Mouse (Mus musculus) heart, embryonic 14.5 days (tissue): ENCODE measurements around the gene Calhm6. TPM values are rescaled to one million over a fixed set of nuclear protein-coding genes. Genes with fewer than 3 reads are reported as not detected.

ENCODE experiments used
- ATAC-seq: fragments of 200-750 bp; cut with Nextera tagmentation; 2 replicates; pipeline ENCODE4 v1.8.0; 2017; ENCODE audit warnings: low read depth, moderate TSS enrichment; ENCODE audit not compliant: insufficient number of reproducible peaks, insufficient read depth, low FRiP score
- H3K27ac ChIP-seq, 2 experiments: fragments of 200-500 bp in 1 of 2; fragments of 300-500 bp in 1 of 2; sonication (generic) in 1 of 2; replicated peaks in 1 of 2; 2 replicates each; pipeline ENCODE4 v1.5.1; 2012 to 2014; ENCODE audit warnings: low read depth in 2 of 2, low read length in 2 of 2, control low read depth in 1 of 2, mild to moderate bottlenecking in 1 of 2, mixed read lengths in 1 of 2; ENCODE audit not compliant: control insufficient read depth in 1 of 2, insufficient read depth in 1 of 2
- H3K27me3 ChIP-seq: fragments of 300-500 bp; sonication (generic); 2 replicates; pipeline ENCODE4 v1.6.1; 2014; ENCODE audit warnings: mild to moderate bottlenecking, low read length, control low read depth; ENCODE audit not compliant: control insufficient read depth, insufficient read depth
- H3K36me3 ChIP-seq: fragments of 300-500 bp; sonication (generic); 2 replicates; pipeline ENCODE4 v1.6.1; 2014; ENCODE audit warnings: mild to moderate bottlenecking, control low read depth, low read length, mixed read lengths; ENCODE audit not compliant: control insufficient read depth, insufficient read depth
- H3K4me1 ChIP-seq, 2 experiments: fragments of 200-500 bp in 1 of 2; fragments of 300-500 bp in 1 of 2; sonication (generic) in 1 of 2; 2 replicates each; pipeline ENCODE4 v1.6.1; 2012 to 2014; ENCODE audit warnings: low read length in 2 of 2, control low read depth in 1 of 2, mixed read lengths in 1 of 2; ENCODE audit not compliant: control insufficient read depth in 2 of 2, insufficient read depth in 2 of 2
- H3K4me2 ChIP-seq: fragments of 300-500 bp; sonication (generic); 2 replicates; pipeline ENCODE4 v1.6.1; 2014; ENCODE audit warnings: mild to moderate bottlenecking, low read length
- H3K4me3 ChIP-seq, 2 experiments: fragments of 200-500 bp in 1 of 2; fragments of 300-500 bp in 1 of 2; sonication (generic) in 1 of 2; 2 replicates each; pipeline ENCODE4 v1.5.1; 2012 to 2014; ENCODE audit warnings: low read length in 2 of 2, mild to moderate bottlenecking in 2 of 2, control low read depth in 1 of 2, low read depth in 1 of 2, moderate library complexity in 1 of 2; ENCODE audit not compliant: control insufficient read depth in 1 of 2, insufficient read depth in 1 of 2
- H3K9ac ChIP-seq: fragments of 300-500 bp; sonication (generic); 2 replicates; pipeline ENCODE4 v1.6.1; 2014; ENCODE audit warnings: mild to moderate bottlenecking, low read length
- H3K9me3 ChIP-seq: fragments of 300-500 bp; sonication (generic); 2 replicates; pipeline ENCODE4 v1.6.1; 2016; ENCODE audit warnings: low read length, control low read depth; ENCODE audit not compliant: control insufficient read depth
- WGBS: fragments of 180-500 bp; shearing (Covaris S2); extraction: QIAGEN DNeasy Blood & Tissue Kit; methylation state at CpG from one replicate; pipeline ENCODE4 v1.1.7; 2014; 5-methylcytosine and 5-hydroxymethylcytosine counted together
- polyA plus RNA-seq: library from polyadenylated mRNA; unstranded; fragments of >200 nt; fragmentation: Nextera tagmentation; extraction: Ambion mirVana; gene quantifications from 2 replicates; pipeline ENCODE4 v1.2.1, GENCODE M21; 2014

The Calhm6 gene
- polyA plus RNA-seq, 1 experiment from 2014 or later = 0.74 TPM

- 87% methylated on average over 2 of the region's 2 CpGs for WGBS
- ATAC-seq = no peak
- H3K27me3 ChIP-seq = no peaks in the 10 kb centered on the region
Measured at GRCm38 (mm10) chr10:34088515-34088914, 39.3 kb downstream of the Calhm6 start.

DNA sequence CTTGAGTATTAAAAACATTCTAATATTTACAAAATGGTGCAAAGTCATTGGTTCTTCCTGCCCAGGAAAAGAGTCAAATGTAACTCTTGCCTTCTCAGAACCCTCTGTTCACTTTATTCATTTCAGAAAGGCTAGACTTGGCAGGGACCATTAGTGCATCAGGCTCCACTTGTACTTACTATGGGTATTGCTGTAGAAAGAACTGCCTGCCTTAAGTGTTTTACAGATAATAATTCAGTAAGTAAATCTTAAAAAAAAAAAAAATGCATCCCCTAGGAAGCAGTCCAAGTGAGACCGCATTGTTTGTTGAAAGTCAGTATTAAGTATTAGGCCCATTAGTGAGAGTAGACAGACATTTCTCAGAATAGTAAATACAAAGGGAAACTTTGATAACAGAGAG is 41.3 kb downstream of the Calhm6 start:
- ATAC-seq = no peak
- H3K9ac ChIP-seq = no peak overlapping the region
- 71% methylated on average over 1 of the region's 1 CpGs for WGBS

More at GRCm38 (mm10) chr10:34088515-34088914, 39.3 kb downstream of the Calhm6 start:
- Histone ChIP-seq H3K4me1 (no peaks in the 10 kb centered on the region), H3K4me3 (no peak overlapping the region), H3K9ac (no peak overlapping the region), H3K27ac (no peak overlapping the region), H3K9me3 (no peaks in the 10 kb centered on the region), H3K36me3 (no peaks in the 10 kb centered on the region), H3K4me2 (no peak overlapping the region)

More for the DNA sequence above, 41.3 kb downstream of the Calhm6 start:
- H3K4me1 ChIP-seq = no peaks in the 10 kb centered on the region
- H3K36me3 ChIP-seq = no peaks in the 10 kb centered on the region
- H3K27ac ChIP-seq = no peak overlapping the region
- H3K4me3 ChIP-seq = no peak overlapping the region
- no peaks in the 10 kb centered on the region for H3K9me3 ChIP-seq
- H3K4me2 ChIP-seq = no peak overlapping the region
- no peaks in the 10 kb centered on the region for H3K27me3 ChIP-seq

Other genes with a start within 250 kb of the Calhm6 start
- gene Rsph4a, start 222.9 kb downstream of the Calhm6 start, polyA plus RNA-seq = 0.05 TPM in 2 replicates
- gene Zup1, start 176.7 kb downstream of the Calhm6 start, polyA plus RNA-seq = 12.2 and 13.6 TPM in 2 replicates
- 107 and 109 TPM in 2 replicates for gene Rwdd1, start 108.4 kb downstream of the Calhm6 start, polyA plus RNA-seq
- gene Trappc3l, start 90.4 kb downstream of the Calhm6 start, polyA plus RNA-seq = not detected in 2 replicates
- gene Calhm4, start 83.7 kb downstream of the Calhm6 start, polyA plus RNA-seq = not detected in 2 replicates
- 1.6 and 1.8 TPM in 2 replicates for gene Calhm5, start 31.5 kb downstream of the Calhm6 start, polyA plus RNA-seq
- gene Dse, start 79.7 kb upstream of the Calhm6 start, polyA plus RNA-seq = 15.6 and 16.8 TPM in 2 replicates
- gene Tspyl1, start 154.2 kb upstream of the Calhm6 start, polyA plus RNA-seq = 67.1 and 70.7 TPM in 2 replicates
- gene Tspyl4, start 169.5 kb upstream of the Calhm6 start, polyA plus RNA-seq = 10.0 and 11.9 TPM in 2 replicates